Mouse (Mus musculus) left cerebral cortex, postnatal 14 days (tissue): Measurements from ENCODE around the gene Slc28a3. TPM values are rescaled to one million over a fixed set of nuclear protein-coding genes. Genes with fewer than 3 reads are reported as not detected.

Experiments used
- total RNA-seq, 2 experiments: library from RNA; stranded (reverse); gene quantifications; 2 replicates each; pipeline ENCODE4 v1.2.3; 2021

The Slc28a3 gene
- total RNA-seq, 2 experiments from 2014 or later: 0.15 to 0.21 TPM

Other genes with a start within 250 kb of the Slc28a3 start
- gene 2210016F16Rik, start 225.7 kb downstream of the Slc28a3 start, total RNA-seq: 1 to 10 TPM; 4.5 to 5.1 TPM
- gene Rmi1, start 208.6 kb downstream of the Slc28a3 start, total RNA-seq: 10 to 100 TPM; 12.8 to 13.0 TPM
- 100 to 1,000 TPM; 649 to 670 TPM for gene Hnrnpk, start 207.5 kb downstream of the Slc28a3 start, total RNA-seq
- gene Ntrk2, start 195.7 kb upstream of the Slc28a3 start, total RNA-seq: 100 to 1,000 TPM; 335 to 354 TPM